Mouse (Mus musculus): Measurements from ENCODE around the gene Spaar.

The Spaar gene

DNA sequence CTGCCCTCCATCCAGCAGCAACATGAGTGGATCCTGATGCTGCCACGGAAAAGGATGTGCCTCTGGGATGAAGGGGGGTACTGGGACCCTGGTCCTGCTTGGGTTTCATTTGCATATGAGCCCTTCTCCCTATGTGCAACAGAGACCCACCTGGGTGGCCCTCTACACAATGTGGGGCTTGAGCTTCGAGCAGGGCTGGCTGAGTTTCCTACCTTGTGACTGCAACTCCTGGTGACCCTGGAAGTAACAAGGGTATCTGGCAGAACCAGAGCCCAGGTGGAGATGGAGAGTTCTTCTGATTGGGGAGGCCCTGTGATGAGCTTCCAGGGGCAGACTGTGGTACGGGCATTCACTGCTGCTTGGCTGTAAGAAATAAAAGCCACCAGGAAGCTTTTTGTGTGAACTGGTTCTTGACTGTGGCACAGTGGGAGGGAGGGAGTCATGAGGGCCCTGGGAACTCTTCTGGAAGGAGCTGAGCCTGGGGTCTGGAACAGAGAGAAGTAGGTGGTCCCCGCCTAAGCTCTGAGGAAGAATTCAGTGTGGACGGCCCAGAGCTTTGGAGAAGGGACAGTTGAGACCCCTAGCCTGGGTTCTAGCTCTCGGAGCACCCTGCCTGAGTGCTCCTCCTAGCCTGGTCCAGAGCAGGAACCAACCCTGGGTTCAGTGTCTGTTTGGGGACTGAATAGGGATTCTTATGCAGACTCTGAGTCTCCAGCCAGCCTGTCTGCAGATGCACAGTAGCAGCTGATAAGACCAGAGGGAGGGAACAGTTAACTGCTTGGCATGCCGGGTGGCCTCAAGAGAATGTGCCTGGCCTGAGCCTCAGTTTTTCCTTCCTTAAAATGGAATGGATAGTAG, 1.9 kb upstream of the Spaar start:
- no peak for ATAC-seq (ENCODE audit: insufficient number of reproducible peaks, low FRiP score, low TSS enrichment)

DNA sequence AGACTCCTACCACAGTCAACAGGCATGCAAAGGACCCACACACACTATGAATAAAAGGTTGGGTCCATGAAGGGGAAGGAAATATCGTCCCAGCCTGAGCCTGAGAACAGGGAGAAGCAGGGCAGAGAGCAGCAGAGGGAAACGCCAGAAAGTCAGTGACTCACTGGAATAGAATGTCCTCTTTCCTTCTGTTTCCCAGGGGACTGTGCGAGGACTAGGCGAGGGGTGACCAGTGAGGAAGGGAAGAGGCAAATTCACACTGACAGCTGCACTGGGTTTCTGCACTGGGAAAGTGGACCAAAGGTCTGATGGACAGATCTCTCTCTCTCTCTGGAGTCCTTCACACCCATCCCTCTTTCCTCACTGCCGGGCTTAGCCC, 1.3 kb upstream of the Spaar start:
- no peak for ATAC-seq (ENCODE audit: insufficient number of reproducible peaks, low FRiP score, low TSS enrichment)

DNA sequence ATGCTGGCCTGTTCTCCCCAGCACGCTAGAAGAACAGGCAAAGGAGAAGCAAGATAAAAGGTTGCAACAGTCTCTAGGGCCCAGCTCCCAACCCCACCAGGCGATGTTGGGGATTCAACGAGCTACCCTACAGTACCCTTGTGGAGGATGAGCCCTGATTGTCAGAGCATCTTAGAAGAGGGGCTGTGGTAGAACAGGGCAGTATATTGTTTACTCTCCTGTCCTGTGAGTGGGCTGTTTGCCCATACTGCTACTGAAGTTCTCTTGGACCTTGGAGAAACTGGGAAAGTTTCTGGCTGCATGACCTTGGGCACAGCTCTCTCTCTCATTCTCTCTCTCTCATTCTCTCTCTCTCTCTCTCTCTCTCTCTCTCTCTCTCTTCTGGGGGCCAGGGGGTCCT, 708 bp upstream of the Spaar start:
- ATAC-seq (ENCODE audit: insufficient number of reproducible peaks, low FRiP score, low TSS enrichment) = no peak

DNA sequence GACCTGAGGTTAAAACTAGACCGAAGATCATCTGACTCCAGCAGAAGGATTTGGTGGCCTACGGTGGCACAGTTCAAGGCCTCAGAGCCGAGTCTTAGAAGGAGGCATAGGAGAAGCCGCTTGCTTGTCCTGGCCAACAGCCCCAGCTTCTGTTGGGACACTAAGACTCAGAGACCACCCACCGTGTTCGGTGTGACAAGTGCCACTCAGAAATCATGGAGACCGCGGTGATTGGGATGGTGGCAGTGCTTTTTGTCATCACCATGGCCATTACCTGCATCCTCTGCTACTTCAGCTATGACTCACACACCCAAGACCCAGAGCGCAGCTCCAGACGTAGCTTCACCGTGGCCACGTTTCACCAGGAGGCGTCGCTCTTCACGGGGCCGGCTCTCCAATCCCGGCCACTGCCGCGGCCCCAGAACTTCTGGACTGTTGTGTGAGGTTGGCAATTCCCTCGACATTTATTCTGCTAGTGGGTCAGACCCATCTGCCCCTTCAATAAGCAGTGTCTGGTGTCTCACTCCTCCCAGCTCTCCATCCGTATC, 990 bp downstream of the Spaar start:
- ATAC-seq (ENCODE audit: insufficient number of reproducible peaks, low FRiP score, low TSS enrichment) = no peak

DNA sequence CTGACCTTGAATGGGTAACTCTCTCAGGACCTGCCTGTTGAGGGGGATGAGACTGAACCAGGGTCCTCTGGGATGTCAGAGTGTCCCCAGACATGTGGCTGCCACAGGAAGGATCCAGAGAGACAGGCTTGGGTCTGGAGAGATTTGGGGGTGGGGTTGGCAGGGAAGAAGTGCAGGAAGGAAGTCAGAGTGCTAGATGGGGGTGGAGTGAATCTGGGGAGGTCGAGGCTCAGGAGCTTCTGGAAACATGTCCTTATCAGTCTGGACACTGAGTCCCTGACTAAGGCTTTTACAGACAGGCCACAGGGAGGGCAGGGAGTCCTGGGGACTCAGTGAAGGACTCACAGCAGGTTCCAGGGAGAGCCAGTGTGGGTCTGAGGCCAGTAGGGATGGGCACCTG, 2.3 kb downstream of the Spaar start:
- no peak for ATAC-seq (ENCODE audit: insufficient number of reproducible peaks, low FRiP score, low TSS enrichment)

DNA sequence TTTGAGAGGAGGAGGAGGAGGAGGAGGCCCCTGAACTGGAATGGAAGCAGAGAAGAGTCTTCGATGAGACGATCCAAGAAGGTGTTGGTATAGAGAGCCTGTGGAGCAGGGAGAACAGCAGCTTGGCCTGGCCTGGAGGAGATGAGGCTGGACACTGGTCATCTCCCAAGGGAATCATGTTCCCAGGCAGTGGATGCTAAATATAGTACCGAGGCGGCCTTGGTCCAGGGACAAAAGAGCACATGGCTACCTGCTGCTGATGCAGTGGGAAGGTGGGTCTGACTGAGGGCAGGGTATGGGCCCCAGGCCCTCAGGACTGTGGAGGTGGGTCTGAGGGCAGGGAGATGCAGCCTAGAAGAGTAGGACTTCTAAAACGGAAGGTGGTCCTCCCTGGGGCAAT, 3.4 kb downstream of the Spaar start:
- no peak for ATAC-seq (ENCODE audit: insufficient number of reproducible peaks, low FRiP score, low TSS enrichment)

DNA sequence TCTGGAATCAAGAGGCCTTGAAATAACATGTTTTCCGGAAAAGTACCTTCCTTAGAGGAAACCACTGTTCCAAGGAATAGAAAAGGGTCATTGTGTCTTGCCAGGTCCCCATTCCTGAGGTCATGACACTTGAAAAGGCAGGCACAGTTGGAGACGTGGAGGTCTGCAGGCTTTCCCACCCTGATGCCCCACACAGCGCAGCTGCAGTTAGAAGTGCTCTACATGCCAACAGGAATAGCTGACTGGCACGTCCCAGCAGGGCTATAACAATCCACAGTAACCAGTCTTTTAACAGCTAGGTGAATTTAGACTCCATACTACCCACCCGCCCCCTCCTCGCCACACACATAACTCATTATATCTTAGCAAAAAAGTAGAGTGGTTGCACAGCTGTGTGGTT, 7.3 kb downstream of the Spaar start:
- no peak for ATAC-seq (ENCODE audit: insufficient number of reproducible peaks, low FRiP score, low TSS enrichment)

DNA sequence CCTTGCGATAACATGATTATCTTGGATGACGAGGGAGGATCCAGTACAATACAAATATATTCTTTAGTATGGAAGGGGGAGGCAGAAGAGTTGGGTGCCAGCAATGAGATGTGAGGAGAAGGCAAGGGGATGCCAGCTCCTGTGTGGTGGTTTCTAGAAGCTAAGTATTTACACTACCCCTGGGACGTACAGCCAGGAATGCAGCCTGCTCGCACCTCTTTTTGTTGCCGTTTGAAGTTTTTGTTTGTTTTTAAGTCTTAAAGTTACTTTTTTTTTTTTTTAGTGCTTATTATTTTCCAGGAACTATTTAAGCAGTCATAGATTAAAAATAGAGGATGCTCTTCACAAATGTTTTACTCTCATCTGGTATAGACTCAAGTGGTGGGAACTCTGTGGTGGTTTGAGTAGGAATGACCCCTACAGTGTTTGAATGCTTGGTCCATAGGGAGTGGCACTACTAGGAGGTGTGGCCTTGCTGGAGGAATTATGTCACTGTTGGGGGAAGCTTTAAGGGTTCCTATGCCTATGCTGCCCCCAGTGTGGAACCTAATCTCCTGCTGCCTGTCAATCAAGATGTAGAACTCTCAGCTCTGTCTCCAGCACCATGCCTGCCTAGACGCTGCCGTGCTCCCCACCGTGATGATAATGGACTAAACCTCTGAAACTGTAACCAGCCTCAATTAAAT, 9.3 kb downstream of the Spaar start:
- no peak for ATAC-seq (ENCODE audit: insufficient number of reproducible peaks, low FRiP score, low TSS enrichment)

DNA sequence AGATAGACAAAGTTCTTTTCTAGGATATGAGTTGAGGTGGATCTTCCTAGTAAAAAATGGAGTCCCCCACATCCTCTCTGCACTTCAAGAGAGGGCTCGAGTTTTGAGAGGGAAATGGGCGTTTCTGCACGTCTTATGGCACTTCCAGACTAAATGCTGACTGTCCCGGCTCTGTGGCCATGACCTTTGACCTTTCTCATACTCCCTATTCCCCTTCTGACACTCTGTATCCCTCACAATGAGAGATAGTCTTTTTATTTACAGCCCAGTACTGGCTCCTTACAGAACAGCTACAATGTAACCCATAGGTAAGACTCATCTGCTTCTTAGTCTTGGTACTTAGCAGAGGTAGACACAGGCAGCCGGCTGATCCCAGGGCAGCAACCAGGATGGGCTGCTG, 11.7 kb downstream of the Spaar start:
- no peak for ATAC-seq (ENCODE audit: insufficient number of reproducible peaks, low FRiP score, low TSS enrichment)

DNA sequence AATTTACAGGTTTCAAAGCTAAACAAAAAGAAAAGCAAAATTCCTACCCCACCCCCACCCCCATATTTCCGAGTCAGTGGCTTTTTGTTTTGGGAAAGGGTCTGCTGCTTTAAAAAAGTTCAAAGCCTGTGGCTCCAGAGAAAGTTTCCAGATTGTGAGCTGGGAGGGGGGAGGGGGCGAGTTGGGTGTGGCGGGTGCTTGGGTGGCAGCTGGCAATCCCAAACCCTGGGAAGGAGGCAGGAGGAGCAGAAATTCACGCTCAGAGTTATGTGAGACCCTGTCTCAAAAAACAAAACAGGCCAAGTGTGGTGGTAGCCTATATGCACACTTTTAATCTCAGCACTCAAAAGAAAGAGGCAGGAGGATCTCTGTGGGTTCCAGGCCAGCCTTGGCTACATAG, 12.8 kb downstream of the Spaar start:
- no peak for ATAC-seq (ENCODE audit: insufficient number of reproducible peaks, low FRiP score, low TSS enrichment)

DNA sequence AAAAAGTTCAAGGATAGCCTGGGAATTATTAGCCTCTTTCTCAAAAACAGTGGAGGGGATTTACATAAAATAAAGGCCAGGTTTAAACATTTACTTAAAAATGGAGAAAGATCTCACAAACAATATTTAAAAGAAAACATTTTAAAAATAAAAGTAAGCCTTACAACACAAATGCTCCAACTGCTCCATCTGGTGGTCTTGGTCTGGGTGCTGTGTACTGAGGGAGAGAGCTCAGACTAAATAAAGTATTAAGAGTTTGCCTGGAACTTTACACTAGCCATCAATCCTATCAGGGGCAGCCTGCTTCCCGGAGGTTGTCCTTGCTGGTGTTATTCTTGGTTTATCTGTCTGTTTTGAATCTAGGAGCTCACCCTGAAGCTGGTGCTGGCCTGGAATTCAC, 13.3 kb downstream of the Spaar start:
- no peak for ATAC-seq (ENCODE audit: insufficient number of reproducible peaks, low FRiP score, low TSS enrichment)

DNA sequence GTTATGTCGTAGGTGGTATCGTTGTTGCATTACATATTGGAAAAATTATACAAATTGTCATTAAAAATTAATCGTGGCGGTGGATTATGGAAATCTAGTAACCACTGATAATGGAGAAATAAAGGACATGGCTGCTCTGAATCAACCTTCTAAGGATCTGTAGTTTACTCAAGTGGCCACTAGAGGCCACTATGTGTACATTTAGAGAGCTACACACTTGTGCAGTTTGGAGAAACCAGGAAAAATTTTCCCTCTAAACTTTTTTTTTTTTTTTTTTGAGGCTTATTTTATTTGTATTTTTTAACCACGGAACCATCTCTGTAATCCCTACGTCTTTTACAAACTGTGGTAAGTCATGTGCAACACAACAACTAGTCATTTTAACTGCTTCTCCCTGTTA, 15.4 kb downstream of the Spaar start:
- no peak for ATAC-seq (ENCODE audit: insufficient number of reproducible peaks, low FRiP score, low TSS enrichment)

DNA sequence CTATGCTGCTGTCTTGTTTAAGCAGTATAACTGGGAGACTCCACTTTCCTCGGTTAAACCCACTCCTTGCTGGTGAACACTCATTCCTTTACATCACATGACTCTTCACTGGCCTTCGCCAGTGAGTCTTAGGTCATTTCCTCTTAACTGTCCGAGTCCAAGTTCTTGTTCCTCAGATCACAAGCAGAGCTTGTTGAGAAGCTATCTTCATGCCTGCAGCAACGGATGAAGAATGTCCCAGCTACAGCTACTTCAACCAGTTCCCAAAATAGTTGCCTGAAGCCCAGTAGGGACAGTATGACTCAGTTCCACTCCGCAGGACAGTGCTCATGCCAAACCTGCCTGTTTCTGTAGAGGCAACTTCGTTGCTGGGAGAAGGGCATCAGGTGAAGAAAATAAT, 27.4 kb downstream of the Spaar start:
- no peak for ATAC-seq (ENCODE audit: insufficient number of reproducible peaks, low FRiP score, low TSS enrichment)

DNA sequence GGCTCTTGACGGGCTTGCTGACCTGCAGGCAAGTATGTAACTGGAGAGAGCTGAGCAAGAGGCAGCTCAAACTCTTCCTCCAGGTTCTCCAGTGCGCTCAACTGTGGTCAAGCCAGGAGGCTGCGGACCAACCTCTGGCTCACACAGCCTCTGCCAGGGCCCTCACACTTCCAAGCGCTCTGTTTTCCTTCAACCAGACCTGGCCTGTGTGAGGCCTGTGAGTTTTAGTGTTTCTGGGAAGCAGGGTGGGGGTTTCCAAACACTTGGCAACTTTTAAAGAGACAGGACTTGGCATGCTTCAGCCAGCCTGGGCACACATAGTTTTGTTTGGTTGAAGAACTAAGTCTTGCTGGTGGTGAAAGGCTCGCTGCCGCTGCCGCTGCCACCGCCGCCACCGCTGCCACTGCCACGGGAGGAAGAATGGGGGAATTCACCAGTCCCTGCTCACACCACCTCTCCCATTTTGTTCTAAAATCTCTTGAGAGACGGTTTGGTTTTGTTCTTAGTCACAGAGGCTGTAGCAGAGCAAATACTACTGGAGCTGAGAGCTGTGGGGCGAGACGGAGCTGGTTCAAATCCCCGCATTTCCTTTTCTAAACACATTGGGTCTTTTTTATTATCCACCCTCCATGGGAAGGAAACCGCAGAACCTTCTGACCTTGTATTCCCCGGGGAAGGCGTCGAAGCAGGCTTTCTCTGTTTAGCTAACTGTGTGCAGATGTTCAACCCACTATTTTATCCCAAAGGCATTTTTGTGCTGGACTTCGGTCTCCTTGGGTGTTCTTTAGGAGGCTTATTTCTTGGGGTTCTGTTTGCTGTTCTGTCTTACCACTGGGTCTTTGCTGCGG, 30.0 kb downstream of the Spaar start:
- ATAC-seq (ENCODE audit: insufficient number of reproducible peaks, low FRiP score, low TSS enrichment) = no peak

DNA sequence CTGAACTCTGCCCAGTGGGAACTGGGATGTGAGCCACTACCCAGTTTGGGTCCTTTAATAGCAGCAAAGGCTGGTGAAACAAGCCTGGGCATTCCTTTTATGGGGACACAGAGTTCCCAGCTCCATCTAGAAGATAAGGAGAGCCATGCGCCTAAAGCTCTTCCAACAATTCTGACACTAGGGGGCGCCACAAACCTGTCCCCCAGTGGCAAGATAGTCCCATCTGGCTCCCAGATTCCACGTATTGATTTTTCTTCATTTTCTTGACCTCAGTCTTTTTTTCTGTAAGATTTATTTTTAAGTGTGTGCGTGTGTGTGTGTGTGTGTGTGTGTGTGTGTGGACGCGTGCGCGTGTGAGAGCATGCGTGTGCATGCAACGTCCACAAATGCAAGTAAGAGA, 30.6 kb downstream of the Spaar start:
- ATAC-seq (ENCODE audit: insufficient number of reproducible peaks, low FRiP score, low TSS enrichment) = no peak

DNA sequence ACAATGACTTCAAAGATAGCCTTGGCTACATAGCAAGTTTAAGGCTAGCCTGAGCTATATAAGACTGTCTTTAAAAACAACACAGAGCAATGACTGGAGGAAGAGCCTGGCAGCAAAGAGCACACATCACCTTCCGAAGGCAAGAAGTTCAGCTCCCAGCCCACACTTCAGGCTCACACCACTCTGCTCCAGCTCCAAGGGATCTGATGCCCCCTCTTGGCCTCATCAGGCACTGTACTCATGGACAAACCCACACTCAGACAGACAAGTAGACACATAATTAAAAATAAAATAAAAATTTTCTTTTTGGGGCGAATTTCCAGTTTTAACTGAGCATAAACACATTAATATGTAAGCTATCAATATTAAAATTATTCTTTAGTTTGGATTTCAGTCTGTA, 31.5 kb downstream of the Spaar start:
- ATAC-seq (ENCODE audit: insufficient number of reproducible peaks, low FRiP score, low TSS enrichment) = no peak

DNA sequence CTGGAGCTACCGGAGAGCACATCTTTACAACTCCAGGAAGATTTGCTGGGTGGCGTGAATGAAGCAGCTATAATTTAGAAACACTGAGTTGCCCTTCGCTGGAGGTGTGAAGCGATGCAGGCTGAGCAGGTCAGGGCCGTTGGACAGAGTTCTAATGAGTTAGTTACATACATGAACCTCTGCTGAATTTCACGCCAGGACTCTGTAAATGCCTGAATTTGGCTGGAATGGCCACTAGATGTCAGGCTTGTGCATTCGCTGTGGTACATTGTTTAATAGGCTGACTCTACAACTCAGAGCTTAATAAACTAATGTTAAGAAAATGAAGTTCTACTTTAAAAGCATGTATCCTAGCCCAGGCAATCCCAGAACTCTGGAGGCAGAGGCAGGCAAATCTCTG, 33.6 kb downstream of the Spaar start:
- 0 out of 2 replicates have a peak, but pooled peaks have one; percentile 26 for ATAC-seq (ENCODE audit: insufficient number of reproducible peaks, low FRiP score, low TSS enrichment)

DNA sequence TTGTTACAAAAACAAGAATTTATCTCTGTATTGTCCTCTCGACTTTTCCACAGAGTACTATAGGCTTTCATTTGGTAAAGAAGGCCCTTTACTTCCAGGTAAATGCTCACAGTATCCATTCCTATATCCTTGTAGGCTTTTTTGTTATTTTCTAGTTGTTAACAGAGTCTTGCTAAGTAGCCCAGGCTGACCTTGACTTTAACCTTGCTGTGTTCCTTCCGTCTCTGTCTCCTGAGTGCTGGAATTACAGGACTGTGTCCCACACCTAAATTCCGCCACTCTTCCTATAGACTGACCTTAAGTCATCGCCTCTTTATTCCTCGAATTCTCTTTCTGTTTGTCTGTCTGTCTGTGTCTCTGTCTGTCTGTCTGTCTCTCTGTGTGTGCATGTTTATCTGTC, 38.5 kb downstream of the Spaar start:
- no peak for ATAC-seq (ENCODE audit: insufficient number of reproducible peaks, low FRiP score, low TSS enrichment)

DNA sequence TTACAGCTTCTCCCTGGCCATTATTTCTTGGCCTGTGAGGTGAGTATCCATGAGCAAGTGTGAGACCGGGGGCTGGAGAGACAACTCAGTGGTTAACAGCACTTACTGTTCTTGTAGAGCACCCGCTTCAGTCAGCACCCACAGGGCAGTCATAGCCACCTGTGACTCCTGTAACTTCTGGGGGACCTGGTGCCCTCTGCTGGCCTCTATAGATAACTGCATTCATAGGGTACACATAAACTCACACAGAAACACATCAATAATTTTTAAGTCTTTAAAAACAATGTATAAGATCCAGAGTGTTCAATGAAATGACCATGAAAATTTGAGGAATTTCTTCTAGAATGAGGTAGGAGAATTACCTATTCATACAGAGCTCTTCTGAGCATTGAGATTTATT, 39.5 kb downstream of the Spaar start:
- ATAC-seq (ENCODE audit: insufficient number of reproducible peaks, low FRiP score, low TSS enrichment) = no peak

DNA sequence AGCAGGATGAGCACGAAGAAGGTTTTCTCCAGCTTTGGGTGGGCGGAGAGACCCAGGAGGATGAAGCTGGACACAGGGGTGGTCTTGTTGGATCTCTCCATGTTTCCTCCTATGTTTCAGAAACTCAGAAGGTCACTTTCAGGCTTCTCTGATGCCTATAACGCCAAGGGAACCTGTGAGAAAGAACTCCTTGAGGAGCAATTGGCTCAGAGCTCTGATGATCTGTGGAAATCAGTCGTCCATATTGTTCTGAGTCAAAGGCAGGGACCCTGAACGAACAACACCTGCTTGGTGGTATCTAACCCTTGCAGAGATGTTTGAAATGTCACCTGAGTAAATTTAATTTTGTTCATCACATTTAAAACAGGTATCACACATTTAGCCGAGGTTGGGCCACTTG, 41.1 kb downstream of the Spaar start, which contains the start of gene Olfr159:
Olfr159 (minus strand) TSS at position 101 of the 400 bp plus-strand sequence.
- ATAC-seq (ENCODE audit: insufficient number of reproducible peaks, low FRiP score, low TSS enrichment) = no peak

DNA sequence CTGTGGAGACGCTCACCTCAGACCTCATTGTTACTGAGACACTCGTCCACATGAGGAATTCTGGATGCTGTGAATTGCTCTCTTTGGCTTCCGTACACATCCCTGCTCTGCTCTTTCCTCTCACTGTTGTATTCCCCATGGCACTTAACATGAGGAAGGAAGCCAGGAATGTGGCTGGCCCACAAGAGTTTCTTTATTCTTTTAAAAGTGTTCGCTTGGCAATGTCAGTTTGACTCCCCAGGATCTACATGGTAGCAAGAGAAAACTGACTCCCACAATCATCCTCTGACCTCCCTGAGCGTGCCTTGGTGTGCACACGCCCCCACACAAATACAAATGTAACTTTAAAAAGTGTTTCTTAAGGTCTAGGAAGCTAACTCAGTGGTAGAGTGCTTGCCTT, 41.8 kb downstream of the Spaar start:
- no peak for ATAC-seq (ENCODE audit: insufficient number of reproducible peaks, low FRiP score, low TSS enrichment)
